Mouse (Mus musculus): Measurements from ENCODE around the gene Rnf150.

The Rnf150 gene

GRCm38 (mm10) chr8:82943223-82944006 lies 80.3 kb downstream of the Rnf150 start:
- DNase-seq (ENCODE audit: low spot score): no peak

GRCm38 (mm10) chr8:82945867-82946266 lies 82.7 kb downstream of the Rnf150 start:
- DNase-seq (ENCODE audit: low spot score): peak; percentile 37

GRCm38 (mm10) chr8:82946658-82947057 lies 83.5 kb downstream of the Rnf150 start:
- DNase-seq (ENCODE audit: low spot score): peak; percentile 61

GRCm38 (mm10) chr8:82955162-82955754 lies 92.1 kb downstream of the Rnf150 start:
- DNase-seq (ENCODE audit: low spot score): no peak

- DNase-seq (ENCODE audit: low spot score): no peak
Observed at GRCm38 (mm10) chr8:82959491-82959890, 96.3 kb downstream of the Rnf150 start.

GRCm38 (mm10) chr8:82959980-82960610 lies 96.9 kb downstream of the Rnf150 start:
- DNase-seq (ENCODE audit: low spot score): no peak

- no peak for DNase-seq (ENCODE audit: low spot score)
Observed at GRCm38 (mm10) chr8:82964537-82964936, 101.4 kb downstream of the Rnf150 start.

GRCm38 (mm10) chr8:82967879-82968678 lies 104.9 kb downstream of the Rnf150 start:
- no peak for DNase-seq (ENCODE audit: low spot score)

GRCm38 (mm10) chr8:82969967-82970366 lies 106.8 kb downstream of the Rnf150 start:
- DNase-seq (ENCODE audit: low spot score): peak; percentile 24

GRCm38 (mm10) chr8:82972812-82973211 lies 109.7 kb downstream of the Rnf150 start:
- no peak for DNase-seq (ENCODE audit: low spot score)

GRCm38 (mm10) chr8:82973331-82973730 lies 110.2 kb downstream of the Rnf150 start:
- DNase-seq (ENCODE audit: low spot score): peak; percentile 31

GRCm38 (mm10) chr8:82981244-82981855 lies 118.2 kb downstream of the Rnf150 start:
- no peak for DNase-seq (ENCODE audit: low spot score)

- DNase-seq (ENCODE audit: low spot score): no peak
Observed at GRCm38 (mm10) chr8:82982873-82983272, 119.7 kb downstream of the Rnf150 start.

GRCm38 (mm10) chr8:82983301-82983700 lies 120.1 kb downstream of the Rnf150 start:
- no peak for DNase-seq (ENCODE audit: low spot score)

- no peak for DNase-seq (ENCODE audit: low spot score)
Observed at GRCm38 (mm10) chr8:82992093-82992492, 128.9 kb downstream of the Rnf150 start.

- no peak for DNase-seq (ENCODE audit: low spot score)
Observed at GRCm38 (mm10) chr8:82995727-82996438, 132.7 kb downstream of the Rnf150 start.

GRCm38 (mm10) chr8:82996843-82997242 lies 133.7 kb downstream of the Rnf150 start:
- DNase-seq (ENCODE audit: low spot score): no peak

- no peak for DNase-seq (ENCODE audit: low spot score)
Observed at GRCm38 (mm10) chr8:82998778-82999177, 135.6 kb downstream of the Rnf150 start.

GRCm38 (mm10) chr8:83003187-83003586 lies 140.0 kb downstream of the Rnf150 start:
- DNase-seq (ENCODE audit: low spot score): no peak

- no peak for DNase-seq (ENCODE audit: low spot score)
Observed at GRCm38 (mm10) chr8:83009481-83009880, 146.3 kb downstream of the Rnf150 start.

- DNase-seq (ENCODE audit: low spot score): no peak
Observed at GRCm38 (mm10) chr8:83011286-83011685, 148.1 kb downstream of the Rnf150 start.
